Comparison of ENCODE assay signal across 22 mouse cellular contexts in the genomic region with DNA sequence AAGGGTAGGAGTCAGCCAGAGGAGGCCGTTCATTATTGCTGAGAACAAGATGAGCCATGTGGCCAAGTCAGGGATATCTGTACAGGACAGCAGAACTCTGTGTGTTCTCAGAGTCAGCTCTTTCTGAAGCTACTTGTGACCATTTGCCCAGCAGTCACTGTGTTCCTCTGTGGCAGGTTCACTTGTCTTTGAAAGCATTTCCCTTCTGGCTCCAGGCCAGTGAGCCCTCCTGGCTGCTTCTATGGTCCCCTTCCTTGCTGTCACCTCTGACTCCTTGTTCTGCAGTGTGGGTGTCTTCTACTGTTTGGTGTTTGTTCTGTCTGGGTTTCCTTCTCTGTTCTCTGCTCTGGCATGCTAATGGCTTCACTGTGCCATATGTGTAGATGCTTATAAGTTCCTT.
DNase-seq lines count a peak whose midpoint lies in the region; ATAC-seq and TF ChIP-seq lines count a peak whose summit lies in the region.
"Had no signal": no experiment of that assay in that cellular context is flagged by ENCODE, and none has a peak within 500 bp of the region (broad histone marks: within the 10 kb centered on the region; RNA-seq: fewer than 3 reads in every experiment).

No protein-coding gene starts in this region.

- no peaks in the 10 kb centered on the region for H3K9me3 ChIP-seq in hindbrain, embryonic 13.5 days
- H3K9me3 ChIP-seq in hindbrain, embryonic 12.5 days (replicated peaks): no peaks in the 10 kb centered on the region
- no peaks in the 10 kb centered on the region for H3K9me3 ChIP-seq in neural tube, embryonic 13.5 days
- no peaks in the 10 kb centered on the region for H3K9me3 ChIP-seq in neural tube, embryonic 15.5 days (replicated peaks)
- H3K9me3 ChIP-seq: forebrain, embryonic 13.5 days; heart, embryonic 10.5 days; intestine, embryonic 15.5 days; limb, embryonic 10.5 days; liver, embryonic 15.5 days; midbrain, embryonic 12.5 days had no signal

- H3K27ac ChIP-seq in hindbrain, embryonic 13.5 days: 0 out of 2 replicates have a peak overlapping the region, but pooled peaks have one; percentile 45
- H3K27ac ChIP-seq in hindbrain, embryonic 12.5 days: no peak overlapping the region
- H3K27ac ChIP-seq in layer of hippocampus, adult 2 months: peak overlapping the region; percentile 32; the same call in 1 of the 2 replicates
- H3K27ac ChIP-seq in neural tube, embryonic 13.5 days (replicated peaks): 0 out of 2 replicates have a peak overlapping the region, but pooled peaks have one; percentile 47
- no peak overlapping the region for H3K27ac ChIP-seq in neural tube, embryonic 15.5 days (replicated peaks)
- H3K27ac ChIP-seq: forebrain, embryonic 13.5 days; heart, embryonic 10.5 days; intestine, embryonic 15.5 days; limb, embryonic 10.5 days; liver, embryonic 15.5 days; midbrain, embryonic 12.5 days had no signal

- peaks cover 53% of the 10 kb centered on the region for H3K4me1 ChIP-seq in hindbrain, embryonic 13.5 days (replicated peaks)
- H3K4me1 ChIP-seq in hindbrain, embryonic 12.5 days: peaks cover 25% of the 10 kb centered on the region
- peaks cover 60% of the 10 kb centered on the region for H3K4me1 ChIP-seq in neural tube, embryonic 13.5 days (replicated peaks)
- H3K4me1 ChIP-seq in neural tube, embryonic 15.5 days: peaks cover 39% of the 10 kb centered on the region
- H3K4me1 ChIP-seq: intestine, embryonic 15.5 days; liver, embryonic 15.5 days had no signal

- H3K27me3 ChIP-seq in hindbrain, embryonic 13.5 days: no peaks in the 10 kb centered on the region; the same call in 1 of the 2 replicates
- no peaks in the 10 kb centered on the region for H3K27me3 ChIP-seq in hindbrain, embryonic 12.5 days
- no peaks in the 10 kb centered on the region for H3K27me3 ChIP-seq in neural tube, embryonic 13.5 days
- no peaks in the 10 kb centered on the region for H3K27me3 ChIP-seq in neural tube, embryonic 15.5 days (replicated peaks)
- H3K27me3 ChIP-seq: intestine, embryonic 15.5 days; liver, embryonic 15.5 days; midbrain, embryonic 12.5 days had no signal

- no peak for TF ChIP-seq CTCF in layer of hippocampus, adult 2 months (conservative IDR thresholded peaks at IDR 0.05)

- no peak for ATAC-seq in hindbrain, embryonic 13.5 days (ENCODE audit: low FRiP score)
- ATAC-seq in hindbrain, embryonic 12.5 days (ENCODE audit: low FRiP score): no peak
- ATAC-seq in neural tube, embryonic 13.5 days (ENCODE audit: low read depth): no peak
- ATAC-seq in neural tube, embryonic 15.5 days (ENCODE audit: low FRiP score): no peak
- ATAC-seq: CD4-positive, CD25-positive, alpha-beta regulatory T cell, adult 4 months; forebrain, embryonic 13.5 days; hindbrain, embryonic 16.5 days; intestine, embryonic 15.5 days had no signal

- no peak overlapping the region for H3K4me2 ChIP-seq in hindbrain, embryonic 13.5 days
- H3K4me2 ChIP-seq in hindbrain, embryonic 12.5 days (replicated peaks): no peak overlapping the region
- H3K4me2 ChIP-seq in neural tube, embryonic 13.5 days: no peak overlapping the region
- H3K4me2 ChIP-seq in neural tube, embryonic 15.5 days: no peak overlapping the region
- H3K4me2 ChIP-seq: forebrain, embryonic 13.5 days; intestine, embryonic 15.5 days; liver, embryonic 15.5 days; midbrain, embryonic 12.5 days had no signal

- no peaks in the 10 kb centered on the region for H3K36me3 ChIP-seq in hindbrain, embryonic 13.5 days
- no peaks in the 10 kb centered on the region for H3K36me3 ChIP-seq in hindbrain, embryonic 12.5 days
- H3K36me3 ChIP-seq in neural tube, embryonic 13.5 days: no peaks in the 10 kb centered on the region
- H3K36me3 ChIP-seq in neural tube, embryonic 15.5 days: no peaks in the 10 kb centered on the region
- H3K36me3 ChIP-seq: heart, embryonic 10.5 days; intestine, embryonic 15.5 days; limb, embryonic 10.5 days; liver, embryonic 15.5 days; midbrain, embryonic 12.5 days had no signal

- WGBS in hindbrain, embryonic 13.5 days: 76% methylated on average over 1 of the region's 1 CpGs
- 100% methylated on average over 1 of the region's 1 CpGs for WGBS in hindbrain, embryonic 12.5 days
- 81% methylated on average over 1 of the region's 1 CpGs for WGBS in neural tube, embryonic 13.5 days
- WGBS in neural tube, embryonic 15.5 days: 79% methylated on average over 1 of the region's 1 CpGs

- no peak overlapping the region for H3K9ac ChIP-seq in hindbrain, embryonic 13.5 days
- no peak overlapping the region for H3K9ac ChIP-seq in hindbrain, embryonic 12.5 days
- H3K9ac ChIP-seq in neural tube, embryonic 13.5 days: no peak overlapping the region
- H3K9ac ChIP-seq in neural tube, embryonic 15.5 days (replicated peaks): no peak overlapping the region
- H3K9ac ChIP-seq: forebrain, embryonic 13.5 days; intestine, embryonic 15.5 days; liver, embryonic 15.5 days; midbrain, embryonic 12.5 days had no signal

- H3K4me3 ChIP-seq in hindbrain, embryonic 13.5 days: no peak overlapping the region
- H3K4me3 ChIP-seq in hindbrain, embryonic 12.5 days: no peak overlapping the region
- no peak overlapping the region for H3K4me3 ChIP-seq in layer of hippocampus, adult 2 months
- H3K4me3 ChIP-seq in neural tube, embryonic 13.5 days: no peak overlapping the region
- no peak overlapping the region for H3K4me3 ChIP-seq in neural tube, embryonic 15.5 days (replicated peaks)
- H3K4me3 ChIP-seq: forebrain, embryonic 13.5 days; heart, embryonic 10.5 days; intestine, embryonic 15.5 days; limb, embryonic 10.5 days; liver, embryonic 15.5 days; midbrain, embryonic 12.5 days; myocyte had no signal

- DNase-seq in layer of hippocampus, adult 2 months (ENCODE audit: low spot score in 2 of 2): no peak
- DNase-seq in layer of hippocampus, postnatal 25 days (ENCODE audit: extremely low spot score in 1 of 2, low spot score in 1 of 2): no peak
- DNase-seq in thymus, postnatal 25 days: peak; percentile 57
- no peak for DNase-seq in urinary bladder, adult 18-20 months (ENCODE audit: low spot score in 2 of 2)
- DNase-seq: adrenal gland, postnatal 25 days; cerebellum, adult 9-10 months; heart, postnatal 4 days; liver; retina, postnatal 1 day had no signal

Comparison
In these comparisons a context has a peak if more than half of its experiments do, and no peak if none do; other contexts are left out.
1. H3K27ac ChIP-seq: peak in hindbrain, embryonic 13.5 days (single experiment), layer of hippocampus, adult 2 months (single experiment) and neural tube, embryonic 13.5 days (single experiment); none in hindbrain, embryonic 12.5 days (single experiment) and neural tube, embryonic 15.5 days (single experiment).